In genomic region chr2:29346629-29347271, GRCm38 (mm10) we compare ENCODE assay signal across 8 mouse cellular contexts. TPM values are rescaled to one million over a fixed set of nuclear protein-coding genes. Genes with fewer than 3 reads are reported as not detected.
DNase-seq lines count a peak whose midpoint lies in the region; ATAC-seq lines count a peak whose summit lies in the region.

Med27 (plus strand) TSS chr2:29346819.

- ATAC-seq in megakaryocyte progenitor cell, adult 5-6 weeks (replicated peaks; ENCODE audit: poor library complexity) = peak; percentile 100

- DNase-seq in adipocyte (ENCODE audit: low spot score) = peak; percentile 98
- peak; percentile 99 for DNase-seq in embryo, embryonic 10 days (ENCODE audit: low spot score)
- DNase-seq in gastrocnemius, postnatal 10 days = peak; percentile 97
- peak; percentile 92 for DNase-seq in induced T-regulatory cell, adult 2 months (ENCODE audit: low read depth)
- DNase-seq in left cerebral cortex, adult 9 months (ENCODE audit: low spot score in 2 of 2) = peak; percentile 85 to 97
- peak; percentile 98 for DNase-seq in right cerebral cortex, postnatal 14 days
- DNase-seq in urinary bladder, postnatal 36 days (ENCODE audit: low spot score in 2 of 2) = peak; percentile 92 to 96

RNA-seq across cellular contexts. Expression of gene Med27, which starts in this region (rescaled TPM):
- total RNA-seq in gastrocnemius, postnatal 10 days (2021) = 10 to 100 TPM; 18.3 to 21.1 TPM
- total RNA-seq in megakaryocyte progenitor cell, adult 5-6 weeks (2015) = 35.1 and 40.7 TPM in 2 replicates
- 15.5 and 22.0 TPM in 2 replicates for total RNA-seq in megakaryocyte progenitor cell, adult 5-6 weeks (2017)

Comparison
In these comparisons a context has a peak if more than half of its experiments do, and no peak if none do; other contexts are left out.
1. Peak in every context shown above with its lines: DNase-seq and ATAC-seq.